Mouse (Mus musculus): Measurements from ENCODE around the gene Sox5. TPM values are rescaled to one million over a fixed set of nuclear protein-coding genes. Genes with fewer than 3 reads are reported as not detected.
A peak's percentile ranks its signal among the peaks of the same experiment; 100 is the strongest.

Gene Sox5
- total RNA-seq, 1 experiment from 2014 or later = 1.2 TPM

DNA sequence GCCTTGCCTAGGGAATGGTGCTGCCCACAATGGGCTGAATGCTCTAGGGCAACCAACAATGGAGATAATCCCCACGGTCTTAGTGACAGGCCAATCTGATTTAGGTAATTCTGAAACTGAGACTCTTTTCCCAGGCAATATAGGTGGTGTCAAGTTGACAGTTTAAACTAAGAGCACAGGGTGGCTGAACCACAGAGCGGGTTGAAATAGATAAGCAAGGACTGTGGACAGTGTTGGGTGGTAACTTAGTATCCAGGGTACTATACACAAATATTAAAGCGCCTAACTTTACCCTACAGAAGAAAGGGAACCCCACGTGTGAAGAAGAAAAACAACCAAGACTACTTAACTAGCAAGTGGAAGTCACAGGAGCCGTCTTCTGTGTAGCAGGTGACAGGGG is 838.7 kb downstream of the Sox5 start:
- ATAC-seq (replicated peaks; ENCODE audit: low read depth, poor library complexity, severe bottlenecking) = peak; percentile 56

DNA sequence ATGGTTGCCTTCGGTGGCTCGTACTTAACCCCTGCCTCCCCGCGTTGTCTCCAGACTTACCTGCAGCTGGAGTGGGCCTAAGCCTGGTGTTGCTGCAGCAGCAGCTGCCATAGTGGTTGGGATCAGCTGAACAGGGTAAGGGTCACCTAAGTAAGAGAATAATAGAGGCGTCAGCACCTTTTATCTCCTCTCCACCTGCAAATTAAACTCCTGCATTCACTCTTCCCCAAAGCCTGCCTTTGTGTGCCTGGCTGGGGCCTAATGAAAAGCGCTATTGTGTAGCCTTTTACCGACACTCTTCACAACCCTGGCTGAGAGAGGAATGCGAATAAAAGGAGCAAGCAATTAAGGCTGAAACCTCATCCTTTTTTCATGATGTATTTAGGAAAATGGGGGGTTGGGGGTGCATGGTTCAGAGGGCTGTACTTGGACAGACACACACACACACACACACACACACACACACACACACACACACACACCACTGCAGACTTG is 840.4 kb downstream of the Sox5 start:
- ATAC-seq (replicated peaks; ENCODE audit: low read depth, poor library complexity, severe bottlenecking) = no peak

DNA sequence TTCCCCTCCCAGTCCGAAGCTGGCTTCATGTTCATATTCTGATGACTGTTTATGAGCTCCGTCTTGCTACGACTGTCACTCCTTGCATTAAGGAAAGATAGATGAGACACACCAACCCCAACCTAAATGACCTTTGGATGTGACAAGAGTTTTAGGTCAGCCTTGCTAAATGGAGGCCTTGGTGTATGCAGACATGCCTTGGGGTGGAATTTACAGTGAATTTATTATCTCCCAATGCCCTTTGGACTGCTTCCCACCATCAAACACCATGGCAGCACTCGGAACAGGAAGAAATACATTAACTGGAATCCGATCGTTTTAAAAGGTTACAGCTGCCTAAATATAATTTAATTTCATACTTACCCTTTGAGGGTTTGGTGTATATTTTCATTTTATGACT is 858.6 kb downstream of the Sox5 start:
- ATAC-seq (replicated peaks; ENCODE audit: low read depth, poor library complexity, severe bottlenecking) = no peak

DNA sequence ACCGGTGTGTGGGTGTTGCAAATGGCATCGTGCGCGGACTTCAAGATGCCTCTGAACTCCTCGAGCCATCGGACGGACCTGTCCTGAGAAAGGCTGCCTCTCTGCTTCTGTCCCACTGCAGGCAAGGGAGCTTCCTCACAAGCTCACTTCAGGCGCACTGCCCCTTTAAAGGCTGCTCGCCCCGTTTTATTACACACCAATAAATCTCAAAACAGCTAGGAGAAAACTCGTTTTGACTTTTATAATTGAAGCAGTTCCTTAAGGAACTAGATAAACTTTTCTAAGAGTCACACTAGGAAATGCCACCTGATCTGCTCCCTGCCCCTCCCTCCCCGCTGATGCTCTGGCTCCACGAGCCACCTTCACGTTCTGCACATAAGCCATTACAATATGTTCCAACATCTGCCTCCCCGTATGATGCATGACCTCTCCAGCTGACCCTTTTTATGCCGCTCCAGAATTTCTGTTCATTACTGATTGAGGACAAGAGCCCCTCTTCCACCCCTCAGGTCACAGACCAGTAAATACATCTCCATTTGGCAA is 863.3 kb downstream of the Sox5 start:
- no peak for ATAC-seq (replicated peaks; ENCODE audit: low read depth, poor library complexity, severe bottlenecking)

DNA sequence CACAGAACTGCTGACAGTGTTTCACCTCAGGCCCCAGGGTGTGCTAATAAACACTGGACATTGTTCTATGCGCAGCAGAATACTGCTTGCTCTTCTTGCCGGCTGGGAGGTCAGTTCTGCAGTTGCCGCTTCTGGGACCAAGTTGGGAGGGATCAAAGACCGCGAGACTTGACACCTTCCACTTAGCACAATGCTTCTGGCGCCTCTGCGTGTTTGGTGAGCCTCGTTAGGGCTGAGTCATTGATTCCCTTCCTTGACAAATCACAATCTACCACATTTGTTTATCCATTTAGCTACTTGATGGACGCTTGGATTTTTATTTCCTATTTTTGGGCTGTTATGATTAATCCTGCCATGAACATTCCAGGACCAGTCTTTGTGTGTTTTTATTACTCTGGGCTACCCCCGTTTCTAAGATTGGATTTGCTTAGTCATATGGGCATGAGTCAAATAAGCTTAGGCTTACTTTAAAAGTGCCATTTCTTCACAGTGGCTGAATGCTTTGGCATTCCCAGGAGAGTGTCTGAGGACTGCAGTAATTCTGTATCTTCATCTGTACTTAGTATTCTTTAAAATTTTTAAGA is 865.5 kb downstream of the Sox5 start:
- no peak for ATAC-seq (replicated peaks; ENCODE audit: low read depth, poor library complexity, severe bottlenecking)

DNA sequence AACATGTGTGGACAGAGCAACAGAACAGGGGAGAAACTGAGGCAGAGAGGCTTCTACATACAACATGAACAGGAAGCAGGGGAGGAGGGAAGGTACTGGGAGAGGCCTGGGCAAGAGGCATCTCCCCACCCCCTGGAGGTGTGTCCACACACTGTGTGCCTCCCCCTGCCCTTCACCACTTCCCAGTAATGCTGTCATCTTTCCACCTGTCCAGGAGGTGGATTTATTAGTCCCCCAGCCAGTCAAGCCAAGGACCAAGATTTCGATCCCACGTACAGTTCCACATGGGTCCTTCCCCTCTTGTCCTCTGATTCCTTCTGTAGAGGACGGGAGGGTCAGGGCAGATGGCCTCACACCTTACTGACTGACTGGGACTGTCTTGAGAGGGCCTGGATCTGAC is 866.1 kb downstream of the Sox5 start:
- no peak for ATAC-seq (replicated peaks; ENCODE audit: low read depth, poor library complexity, severe bottlenecking)

DNA sequence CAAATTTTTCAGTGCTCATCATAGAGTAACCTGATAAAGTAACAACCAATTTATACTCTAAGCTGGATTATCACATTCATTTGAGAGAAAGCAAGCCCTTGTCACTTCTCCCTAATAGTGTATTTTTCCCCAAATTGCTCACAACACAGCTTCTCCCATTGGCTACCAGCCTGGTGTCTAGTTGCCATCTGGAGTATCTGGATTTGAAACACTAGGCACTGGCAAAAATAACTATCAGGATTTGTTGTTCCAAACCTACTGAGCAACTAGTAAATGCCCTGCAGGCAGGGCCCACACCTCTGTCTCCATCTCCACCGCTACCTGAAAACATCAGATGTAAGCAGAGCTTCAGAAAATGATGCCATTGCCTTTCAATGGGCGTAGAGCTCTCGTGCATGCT is 869.5 kb downstream of the Sox5 start:
- no peak for ATAC-seq (replicated peaks; ENCODE audit: low read depth, poor library complexity, severe bottlenecking)

DNA sequence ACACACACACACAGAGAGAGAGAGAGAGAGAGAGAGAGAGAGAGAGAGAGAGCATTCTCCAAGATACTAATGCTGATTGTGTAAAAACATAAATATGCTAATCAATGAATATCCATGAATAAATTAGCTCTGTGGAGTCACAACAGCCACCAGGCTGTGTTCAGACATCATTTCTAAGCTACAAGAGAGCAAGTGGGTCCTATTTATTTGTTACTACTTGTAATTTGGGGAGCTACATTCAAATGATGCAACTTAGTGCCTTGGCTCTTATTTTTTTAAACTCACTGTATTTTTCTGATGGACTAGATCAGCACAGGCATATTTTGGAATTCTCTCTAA is 877.1 kb downstream of the Sox5 start:
- no peak for ATAC-seq (replicated peaks; ENCODE audit: low read depth, poor library complexity, severe bottlenecking)

DNA sequence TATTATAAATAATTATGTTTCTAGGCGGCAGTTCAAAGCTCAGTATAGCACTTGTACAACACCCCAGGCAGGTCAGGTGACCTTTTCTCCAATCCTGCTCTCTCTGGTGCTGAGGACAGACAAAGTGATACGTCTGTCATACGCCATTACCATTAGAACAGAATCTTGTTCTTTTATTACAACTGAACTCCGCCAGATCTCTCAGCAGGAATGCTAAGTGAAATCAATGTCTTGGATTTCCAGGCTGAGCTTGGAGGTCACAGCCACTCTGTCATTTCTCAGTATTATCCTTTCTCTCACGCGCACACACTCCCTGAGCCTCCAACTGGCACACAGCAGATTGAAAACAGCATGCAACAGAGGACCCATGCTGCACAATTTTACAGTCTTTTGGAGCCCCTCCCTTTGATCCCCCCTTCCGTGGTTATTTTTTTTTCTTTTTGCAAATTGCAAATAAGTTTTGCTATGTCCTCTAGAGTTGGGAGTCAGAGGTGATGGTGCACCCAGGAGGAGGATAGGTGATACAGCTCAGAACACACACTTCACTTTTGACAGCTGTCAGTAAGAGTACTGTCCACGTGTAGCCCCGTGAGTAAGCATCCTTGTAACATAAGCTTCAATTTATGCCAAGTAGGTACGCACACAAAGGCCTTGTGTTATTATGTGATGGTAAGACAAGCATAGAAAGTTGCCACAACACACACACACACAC is 877.6 kb downstream of the Sox5 start:
- no peak for ATAC-seq (replicated peaks; ENCODE audit: low read depth, poor library complexity, severe bottlenecking)

DNA sequence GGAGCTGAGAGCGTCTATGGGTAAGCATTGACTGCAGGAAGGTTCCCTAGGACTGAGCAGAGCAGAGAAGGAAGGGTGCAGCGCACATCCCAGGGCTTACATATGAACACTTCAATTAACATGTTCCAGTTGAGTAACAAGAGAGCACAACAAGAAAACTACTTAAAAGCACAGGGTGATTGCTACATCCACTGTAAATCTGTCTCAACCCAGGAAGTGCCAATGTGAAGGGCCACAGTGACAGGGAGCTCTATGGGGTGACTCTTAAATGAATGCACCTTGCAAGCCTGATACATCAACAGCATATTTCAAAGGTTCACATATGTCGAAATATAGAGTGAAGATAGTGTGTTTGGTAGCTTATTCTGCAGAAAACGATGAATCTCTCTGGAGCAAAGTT is 880.9 kb downstream of the Sox5 start:
- peak; percentile 22 for ATAC-seq (replicated peaks; ENCODE audit: low read depth, poor library complexity, severe bottlenecking)

DNA sequence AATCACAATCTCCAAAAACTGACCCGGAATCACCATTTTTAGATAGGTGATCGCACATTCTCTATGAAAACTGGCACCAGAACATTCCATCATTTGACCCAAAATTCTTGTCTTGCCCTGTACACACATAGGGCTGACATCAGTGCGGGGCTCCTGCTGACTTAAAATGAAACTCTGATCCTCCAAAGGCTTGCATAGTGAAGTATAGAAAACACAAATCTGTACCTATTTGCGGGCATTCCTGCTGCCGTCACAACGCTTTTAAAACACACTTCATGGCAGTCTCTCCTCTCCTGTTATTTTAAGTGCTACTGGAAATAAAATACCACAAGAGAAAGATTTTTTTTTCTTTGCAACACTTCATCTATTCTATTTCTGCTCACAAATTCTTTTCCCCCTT is 886.7 kb downstream of the Sox5 start:
- no peak for ATAC-seq (replicated peaks; ENCODE audit: low read depth, poor library complexity, severe bottlenecking)

DNA sequence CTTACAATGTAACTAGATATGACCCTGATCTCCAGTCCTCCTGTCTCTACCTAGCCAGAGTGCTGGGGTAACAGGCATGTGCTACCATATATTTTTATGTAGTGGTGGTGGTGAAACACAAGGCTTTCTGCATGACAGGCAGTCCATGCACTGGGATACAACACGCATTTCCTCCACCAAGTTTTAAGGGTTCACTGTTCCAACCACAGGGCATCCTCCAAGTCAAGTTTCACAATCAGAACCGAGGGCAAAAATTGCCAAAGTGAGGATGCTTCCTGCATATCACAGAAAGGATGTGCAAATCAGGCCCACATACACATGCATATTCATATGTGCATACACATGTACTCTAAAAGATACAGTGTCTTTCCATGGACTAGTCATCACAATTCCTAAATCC is 888.9 kb downstream of the Sox5 start:
- no peak for ATAC-seq (replicated peaks; ENCODE audit: low read depth, poor library complexity, severe bottlenecking)

DNA sequence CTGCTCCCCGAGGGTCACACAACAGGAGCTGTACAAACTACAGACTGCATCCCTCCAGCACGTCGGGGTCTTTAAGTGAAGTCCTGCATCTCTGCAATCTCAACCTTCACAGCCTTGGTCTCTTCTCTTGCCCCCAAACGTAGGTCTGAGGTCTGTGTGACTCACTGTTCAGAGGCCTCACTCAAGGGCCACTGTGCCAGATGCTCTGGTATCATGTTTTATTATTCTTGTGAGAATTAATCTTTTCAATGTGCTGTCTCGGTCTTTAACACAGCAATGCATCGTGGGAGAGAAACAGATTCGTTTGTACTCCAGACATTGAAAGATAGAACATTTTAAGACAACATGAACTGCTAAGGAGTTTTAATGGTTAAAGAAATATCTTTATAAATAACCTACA is 893.2 kb downstream of the Sox5 start:
- no peak for ATAC-seq (replicated peaks; ENCODE audit: low read depth, poor library complexity, severe bottlenecking)

DNA sequence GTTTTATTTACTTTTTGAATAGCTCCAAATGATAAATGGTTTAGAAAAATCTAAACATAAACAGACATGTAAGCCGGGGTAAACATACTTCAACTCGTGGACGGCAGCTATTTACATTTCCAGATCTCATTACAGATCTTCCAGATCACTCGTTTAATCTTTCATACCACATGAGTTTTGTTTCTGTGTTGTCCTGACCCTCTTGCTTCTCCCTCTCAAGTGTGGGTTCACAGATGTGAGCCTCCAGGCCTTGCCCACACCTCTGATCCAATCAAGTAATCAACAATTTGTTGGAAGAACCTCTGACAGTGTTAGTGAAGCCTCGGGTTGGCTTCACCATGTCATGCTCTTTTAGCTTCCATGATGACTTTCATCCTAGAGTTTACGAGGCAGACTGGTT is 903.3 kb downstream of the Sox5 start:
- no peak for ATAC-seq (replicated peaks; ENCODE audit: low read depth, poor library complexity, severe bottlenecking)

DNA sequence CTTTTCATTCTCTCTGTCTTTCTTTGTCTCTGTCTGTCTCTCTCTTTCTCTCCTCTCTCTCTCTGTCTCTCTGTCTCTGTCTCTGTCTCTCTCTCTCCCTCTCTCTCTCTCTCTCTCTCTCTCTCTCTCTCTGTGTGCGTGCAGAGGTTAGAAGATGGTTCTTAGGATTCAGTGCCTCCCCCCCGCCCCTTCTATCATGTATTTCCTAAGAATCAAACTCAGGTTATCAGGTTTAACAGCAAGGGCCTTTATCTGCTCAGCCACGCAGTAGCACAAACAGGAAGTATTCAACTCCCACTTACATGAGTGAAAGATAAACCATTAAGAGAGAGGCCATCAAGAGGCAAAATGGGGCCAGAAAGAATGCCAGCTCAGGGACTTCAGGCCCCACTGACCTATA is 913.0 kb downstream of the Sox5 start:
- peak; percentile 54 for ATAC-seq (replicated peaks; ENCODE audit: low read depth, poor library complexity, severe bottlenecking)

DNA sequence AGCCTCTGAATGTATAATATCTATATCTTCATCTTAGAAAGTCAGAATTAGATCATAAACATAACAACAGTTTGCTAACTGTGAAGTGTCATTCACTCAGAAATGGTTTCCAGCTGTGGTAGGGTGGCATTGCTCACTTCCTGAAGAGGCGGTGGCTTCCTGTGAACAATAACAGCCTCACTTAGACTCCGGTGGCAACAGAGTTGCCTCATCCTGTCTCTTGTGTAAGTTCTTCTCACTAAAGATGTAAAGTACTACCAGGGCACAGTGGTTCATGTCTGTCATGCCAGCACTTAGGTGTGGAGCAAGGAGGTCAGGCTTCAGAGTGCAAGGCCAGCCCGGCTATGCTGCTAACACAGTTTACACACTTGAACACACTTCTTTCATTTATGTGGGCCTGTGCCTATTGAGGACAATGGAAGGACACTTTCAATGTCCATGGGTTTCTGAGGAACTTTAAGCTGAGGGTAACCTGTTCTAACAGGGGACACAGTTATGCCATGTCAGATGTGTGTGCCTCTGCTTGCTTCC is 913.6 kb downstream of the Sox5 start:
- ATAC-seq (replicated peaks; ENCODE audit: low read depth, poor library complexity, severe bottlenecking) = peak; percentile 93

DNA sequence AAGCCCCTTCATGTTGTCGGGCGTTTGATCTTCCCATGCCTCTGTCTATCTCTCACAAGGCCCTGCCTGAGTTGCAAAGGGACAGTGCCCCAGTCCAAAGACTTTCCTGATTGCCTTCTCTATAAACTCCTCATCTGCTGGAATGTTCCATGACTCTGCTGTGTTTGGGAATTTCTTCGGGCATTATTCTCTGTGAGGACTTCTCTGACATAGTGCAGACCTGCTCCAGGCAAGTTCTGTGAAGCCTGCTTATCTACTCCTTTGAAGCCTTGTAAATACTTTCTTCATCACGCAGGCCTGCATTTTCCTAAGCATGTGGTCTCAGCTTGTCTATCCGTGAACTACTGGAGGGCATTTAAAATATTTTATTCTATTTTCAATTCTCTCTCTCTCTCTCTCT is 914.7 kb downstream of the Sox5 start:
- ATAC-seq (replicated peaks; ENCODE audit: low read depth, poor library complexity, severe bottlenecking) = no peak

DNA sequence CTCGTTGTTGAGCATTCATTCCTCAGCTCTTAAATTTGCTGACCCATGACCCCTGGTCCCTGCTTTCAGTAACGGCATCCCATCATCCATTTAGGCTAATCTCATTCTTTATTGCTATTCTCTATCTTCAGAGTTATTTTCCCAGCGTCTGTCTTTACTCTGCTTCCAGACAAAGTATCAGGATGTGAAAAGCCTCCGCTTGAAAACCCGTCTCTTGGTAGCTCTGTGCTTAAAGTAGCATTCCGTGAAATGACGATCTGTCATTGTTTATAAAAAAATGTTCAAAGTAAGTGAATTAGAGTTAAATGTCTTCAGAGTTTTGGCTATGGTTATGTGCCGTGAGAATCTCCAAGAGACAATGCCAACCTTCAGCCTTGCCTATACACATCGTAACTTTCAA is 915.2 kb downstream of the Sox5 start:
- ATAC-seq (replicated peaks; ENCODE audit: low read depth, poor library complexity, severe bottlenecking) = no peak

DNA sequence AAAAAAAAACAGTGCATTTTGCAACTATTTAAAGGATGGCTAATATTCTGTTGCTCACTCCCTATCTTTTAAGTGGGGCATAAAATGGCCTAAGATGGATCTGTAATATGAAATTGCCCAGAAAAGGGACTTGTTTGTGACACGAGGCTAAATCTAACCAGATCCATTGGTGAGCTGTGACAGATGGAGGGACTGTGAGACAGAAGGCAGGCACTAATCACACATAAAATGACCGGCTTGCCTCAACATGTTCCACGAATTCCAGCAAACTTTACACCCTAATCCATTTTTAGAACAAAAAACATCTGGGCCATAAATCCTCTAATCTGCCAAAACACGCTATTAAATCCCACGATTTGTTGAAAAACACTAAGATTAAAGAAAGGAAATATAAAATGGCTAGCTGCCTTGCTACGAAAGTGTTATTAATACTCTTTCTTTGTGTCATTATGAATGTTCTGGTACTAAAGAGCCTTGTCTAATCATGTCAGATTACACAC is 919.1 kb downstream of the Sox5 start:
- ATAC-seq (replicated peaks; ENCODE audit: low read depth, poor library complexity, severe bottlenecking) = no peak

DNA sequence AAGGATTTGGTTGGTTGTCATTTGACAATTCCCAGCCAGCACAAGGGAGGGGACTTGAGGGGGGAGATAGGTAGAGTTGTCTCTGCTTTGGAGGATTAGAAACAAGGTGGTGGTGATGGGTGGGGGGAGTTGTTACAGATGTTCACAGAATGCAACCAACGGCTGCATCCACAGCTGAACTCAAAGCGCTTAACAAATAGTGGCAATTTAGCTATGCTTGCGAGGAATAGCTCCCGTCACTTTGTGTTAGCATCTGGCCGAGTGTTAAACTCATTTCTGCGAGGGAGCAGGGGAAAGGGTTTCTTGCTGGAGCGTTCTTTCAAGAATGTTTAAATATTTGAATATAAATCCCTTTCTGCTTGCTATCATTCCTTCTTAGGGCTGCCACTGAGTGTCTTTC is 921.7 kb downstream of the Sox5 start:
- ATAC-seq (replicated peaks; ENCODE audit: low read depth, poor library complexity, severe bottlenecking) = no peak

DNA sequence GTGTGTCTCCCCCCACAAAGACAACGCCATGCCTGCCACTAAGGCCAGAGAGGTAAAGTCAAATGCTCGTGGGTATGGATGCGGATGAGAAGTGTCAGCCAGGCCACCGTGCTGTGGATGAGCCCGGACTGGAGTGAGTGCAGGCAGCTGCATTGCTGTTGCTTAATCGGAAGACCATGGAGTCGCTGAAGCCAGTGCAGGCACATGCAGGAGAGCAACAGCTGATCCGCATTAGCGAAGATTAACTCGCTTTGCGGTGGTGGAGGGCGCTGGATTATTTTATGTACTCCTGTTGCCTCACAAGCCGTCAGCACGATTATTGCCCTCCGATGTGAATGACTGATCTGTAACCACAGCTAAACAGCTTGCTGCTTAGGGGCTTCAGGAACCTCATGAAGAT is 922.2 kb downstream of the Sox5 start:
- ATAC-seq (replicated peaks; ENCODE audit: low read depth, poor library complexity, severe bottlenecking) = no peak

All from common myeloid progenitor, adult 5-6 weeks (primary cell).